Mouse (Mus musculus) G1E-ER4 (cell line): ENCODE measurements around the gene Ttll10. TPM values are rescaled to one million over a fixed set of nuclear protein-coding genes. Genes with fewer than 3 reads are reported as not detected.

Experiments
- GATA1 ChIP-seq: IDR thresholded peaks from one replicate; pipeline ENCODE4 v1.8.0; 2012; ENCODE audit warnings: low read length, inconsistent platforms
- polyA plus RNA-seq: library from polyadenylated mRNA; stranded (reverse); fragments of >175 nt; gene quantifications from 2 replicates; pipeline ENCODE4 v1.2.3, GENCODE M21; 2012

The Ttll10 gene
- polyA plus RNA-seq, 1 experiment, result not detected

GRCm38 (mm10) chr4:156050391-156050980 lies 8.7 kb downstream of the Ttll10 start:
- no peak for TF ChIP-seq GATA1

GRCm38 (mm10) chr4:156049779-156050178 lies 9.4 kb downstream of the Ttll10 start:
- TF ChIP-seq GATA1, result no peak

GRCm38 (mm10) chr4:156044754-156045153 lies 14.5 kb downstream of the Ttll10 start:
- TF ChIP-seq GATA1, result no peak

- no peak for TF ChIP-seq GATA1
These were observed 24.3 kb downstream of the Ttll10 start for GRCm38 (mm10) chr4:156034901-156035300.

- TF ChIP-seq GATA1, result no peak
These were observed 24.9 kb downstream of the Ttll10 start for GRCm38 (mm10) chr4:156034301-156034700.

GRCm38 (mm10) chr4:156033476-156034119 lies 25.6 kb downstream of the Ttll10 start:
- no peak for TF ChIP-seq GATA1

- no peak for TF ChIP-seq GATA1
These were observed 26.4 kb downstream of the Ttll10 start for GRCm38 (mm10) chr4:156032856-156033255.

GRCm38 (mm10) chr4:156031593-156032391 lies 27.4 kb downstream of the Ttll10 start:
- TF ChIP-seq GATA1, result no peak

- no peak for TF ChIP-seq GATA1
These were observed 28.0 kb downstream of the Ttll10 start for GRCm38 (mm10) chr4:156031255-156031592.

GRCm38 (mm10) chr4:156030651-156031118 lies 28.5 kb downstream of the Ttll10 start:
- TF ChIP-seq GATA1, result no peak

- no peak for TF ChIP-seq GATA1
These were observed 30.6 kb downstream of the Ttll10 start for GRCm38 (mm10) chr4:156028580-156028979.

- no peak for TF ChIP-seq GATA1
These were observed 33.2 kb downstream of the Ttll10 start, which contains the start of gene Tnfrsf18 for GRCm38 (mm10) chr4:156026013-156026412. TSS of gene Tnfrsf18 (plus strand) at chr4:156026164.

GRCm38 (mm10) chr4:156024184-156024583 lies 35.0 kb downstream of the Ttll10 start:
- no peak for TF ChIP-seq GATA1

GRCm38 (mm10) chr4:156023520-156023919 lies 35.7 kb downstream of the Ttll10 start:
- no peak for TF ChIP-seq GATA1

- no peak for TF ChIP-seq GATA1
These were observed 37.2 kb downstream of the Ttll10 start for GRCm38 (mm10) chr4:156021942-156022419.

- no peak for TF ChIP-seq GATA1
These were observed 37.8 kb downstream of the Ttll10 start for GRCm38 (mm10) chr4:156021381-156021780.
